8 mouse cellular contexts compared by ENCODE assay signal in the genomic region with DNA sequence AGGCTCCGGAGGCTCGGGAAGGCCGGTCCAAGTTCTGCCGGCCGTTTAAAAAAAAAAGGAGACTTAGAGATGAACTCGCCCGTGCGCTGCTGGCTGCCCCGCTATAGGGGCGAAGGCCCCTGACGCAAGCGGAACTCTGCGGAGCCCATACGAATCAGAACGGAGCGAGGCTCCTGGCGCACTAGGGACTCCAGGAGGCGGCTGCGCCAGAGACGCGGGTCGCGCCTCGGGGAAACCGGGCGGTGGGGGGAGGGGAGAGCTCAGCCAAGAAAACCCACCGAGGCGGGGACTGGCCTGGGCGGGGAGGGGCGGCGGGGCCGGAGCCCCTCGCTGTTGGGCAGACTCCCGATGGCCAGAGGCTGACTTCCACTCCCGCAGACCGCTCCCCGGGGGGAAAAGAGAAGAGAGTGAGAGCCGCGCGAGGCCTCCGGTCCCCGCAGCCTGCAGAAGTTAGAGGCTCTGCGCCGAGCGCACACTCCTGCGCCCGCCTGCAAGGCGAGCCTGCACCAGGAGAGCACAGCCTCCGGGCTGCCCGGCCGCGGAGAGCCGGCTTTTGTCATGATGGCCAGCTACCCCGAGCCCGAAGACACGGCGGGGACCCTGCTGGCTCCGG. TPM values are rescaled to one million over a fixed set of nuclear protein-coding genes. Genes with fewer than 3 reads are reported as not detected.
DNase-seq lines count a peak whose midpoint lies in the region; ATAC-seq and TF ChIP-seq lines count a peak whose summit lies in the region.
"Had no signal": no experiment of that assay in that cellular context is flagged by ENCODE, and none has a peak within 500 bp of the region (broad histone marks: within the 10 kb centered on the region; RNA-seq: fewer than 3 reads in every experiment).

Gene Foxl2 (plus strand): TSS at position 186 of the 613 bp plus-strand sequence.

- peak within 1 kb of the TSS; percentile 48 for H3K4me3 ChIP-seq in lung, embryonic 16.5 days (ENCODE audit: low read length)
- peak within 1 kb of the TSS; percentile 50 for H3K4me3 ChIP-seq in embryonic facial prominence, embryonic 12.5 days
- peak within 1 kb of the TSS; percentile 35 for H3K4me3 ChIP-seq in liver, embryonic 16.5 days (ENCODE audit: low read depth, low read length)
- peak within 1 kb of the TSS; percentile 37 for H3K4me3 ChIP-seq in stomach, postnatal 0 days (ENCODE audit: low read depth, low read length)
- H3K4me3 ChIP-seq: erythroblast, embryonic 14.5 days had no signal

- H3K4me2 ChIP-seq in lung, embryonic 16.5 days (ENCODE audit: low read depth, low read length): peak within 1 kb of the TSS; percentile 70
- peak within 1 kb of the TSS; percentile 85 for H3K4me2 ChIP-seq in embryonic facial prominence, embryonic 12.5 days (replicated peaks)
- peak within 1 kb of the TSS; percentile 43 for H3K4me2 ChIP-seq in liver, embryonic 16.5 days (ENCODE audit: low read depth, low read length)
- peak within 1 kb of the TSS; percentile 60 for H3K4me2 ChIP-seq in stomach, postnatal 0 days (replicated peaks; ENCODE audit: low read depth)

- WGBS in lung, embryonic 16.5 days: under 1% methylated on average over 49 of the region's 58 CpGs
- under 1% methylated on average over 58 of the region's 58 CpGs for WGBS in embryonic facial prominence, embryonic 12.5 days
- 2% methylated on average over 56 of the region's 58 CpGs for WGBS in liver, embryonic 16.5 days (ENCODE audit: insufficient replicate concordance)
- under 1% methylated on average over 50 of the region's 58 CpGs for WGBS in stomach, postnatal 0 days

- H3K9me3 ChIP-seq in lung, embryonic 16.5 days (ENCODE audit: control insufficient read depth, low read length): no peaks in the 10 kb centered on the region
- H3K9me3 ChIP-seq in embryonic facial prominence, embryonic 12.5 days: no peaks in the 10 kb centered on the region
- H3K9me3 ChIP-seq in liver, embryonic 16.5 days (replicated peaks; ENCODE audit: control insufficient read depth, low read length): no peaks in the 10 kb centered on the region
- H3K9me3 ChIP-seq in stomach, postnatal 0 days (ENCODE audit: control insufficient read depth, low read length): no peaks in the 10 kb centered on the region

- no peak for TF ChIP-seq CTCF in stomach, postnatal 0 days (IDR thresholded peaks at IDR 0.05; ENCODE audit: low read depth)

- H3K27ac ChIP-seq in lung, embryonic 16.5 days (ENCODE audit: low read length): no peak within 1 kb of the TSS
- H3K27ac ChIP-seq in embryonic facial prominence, embryonic 12.5 days: peak within 1 kb of the TSS; percentile 84
- H3K27ac ChIP-seq in liver, embryonic 16.5 days (ENCODE audit: low read length): no peak within 1 kb of the TSS
- H3K27ac ChIP-seq in stomach, postnatal 0 days (replicated peaks): no peak within 1 kb of the TSS

- H3K4me1 ChIP-seq in lung, embryonic 16.5 days (replicated peaks; ENCODE audit: control insufficient read depth, insufficient read depth, low read length): peaks cover 20% of the 10 kb centered on the region
- H3K4me1 ChIP-seq in embryonic facial prominence, embryonic 12.5 days: peaks cover 27% of the 10 kb centered on the region
- peaks cover 8% of the 10 kb centered on the region for H3K4me1 ChIP-seq in liver, embryonic 16.5 days (ENCODE audit: control insufficient read depth, low read depth, low read length)
- peaks cover 7% of the 10 kb centered on the region for H3K4me1 ChIP-seq in stomach, postnatal 0 days (replicated peaks; ENCODE audit: control insufficient read depth, insufficient read depth)

- no peaks in the 10 kb centered on the region for H3K36me3 ChIP-seq in lung, embryonic 16.5 days (ENCODE audit: control insufficient read depth, insufficient read depth, low read length)
- H3K36me3 ChIP-seq in embryonic facial prominence, embryonic 12.5 days: no peaks in the 10 kb centered on the region
- no peaks in the 10 kb centered on the region for H3K36me3 ChIP-seq in liver, embryonic 16.5 days (ENCODE audit: control insufficient read depth, insufficient read depth)
- no peaks in the 10 kb centered on the region for H3K36me3 ChIP-seq in stomach, postnatal 0 days (ENCODE audit: control insufficient read depth, insufficient read depth, low read length)

- H3K27me3 ChIP-seq in lung, embryonic 16.5 days (ENCODE audit: control insufficient read depth, insufficient read depth, low read depth, low read length): peaks cover 93% of the 10 kb centered on the region
- peaks cover 83% of the 10 kb centered on the region for H3K27me3 ChIP-seq in embryonic facial prominence, embryonic 12.5 days
- H3K27me3 ChIP-seq in liver, embryonic 16.5 days (ENCODE audit: control insufficient read depth, insufficient read depth, low read depth, low read length): peaks cover 100% of the 10 kb centered on the region
- peaks cover 39% of the 10 kb centered on the region for H3K27me3 ChIP-seq in stomach, postnatal 0 days (ENCODE audit: control insufficient read depth, insufficient read depth, low read length)

- no peak within 1 kb of the TSS; the same call in 1 of the 2 replicates for H3K9ac ChIP-seq in lung, embryonic 16.5 days (ENCODE audit: low read length)
- peak within 1 kb of the TSS; percentile 69 for H3K9ac ChIP-seq in embryonic facial prominence, embryonic 12.5 days
- no peak within 1 kb of the TSS for H3K9ac ChIP-seq in liver, embryonic 16.5 days (ENCODE audit: low read depth, low read length)
- H3K9ac ChIP-seq in stomach, postnatal 0 days (ENCODE audit: low read length): no peak within 1 kb of the TSS

- TF ChIP-seq EP300 in stomach, postnatal 0 days (optimal IDR thresholded peaks at IDR 0.05): no peak

- peak; percentile 59 for ATAC-seq in lung, embryonic 16.5 days (ENCODE audit: low read depth)
- peak; percentile 49; the same call in 1 of the 2 replicates for ATAC-seq in embryonic facial prominence, embryonic 12.5 days (ENCODE audit: insufficient number of reproducible peaks, insufficient read depth, low FRiP score, low TSS enrichment)
- no peak for ATAC-seq in liver, embryonic 16.5 days (ENCODE audit: low read depth)
- ATAC-seq in stomach, postnatal 0 days (ENCODE audit: low FRiP score, low TSS enrichment): peak; percentile 39; the same call in 1 of the 2 replicates
- ATAC-seq in erythroid progenitor cell, adult 5-6 weeks (replicated peaks; ENCODE audit: low FRiP score, poor library complexity, severe bottlenecking): no peak

- no peak for DNase-seq in lung, postnatal 10 days
- peak; percentile 40 for DNase-seq in heart, postnatal 4 days
- DNase-seq in stomach, postnatal 0 days (ENCODE audit: low spot score): no peak

RNA-seq across cellular contexts. Expression of gene Foxl2, which starts in this region (rescaled TPM):
- not detected in 2 replicates for polyA plus RNA-seq in lung, embryonic 16.5 days (2015; fragmentation: Nextera tagmentation; extraction: Ambion mirVana)
- polyA plus RNA-seq in embryonic facial prominence, embryonic 12.5 days (2016; fragmentation: Nextera tagmentation; extraction: Ambion mirVana): 11.0 and 14.3 TPM in 2 replicates
- not detected for total RNA-seq in heart, postnatal 4 days (2021)
- polyA plus RNA-seq in liver, embryonic 16.5 days (2015; fragmentation: Nextera tagmentation; extraction: Ambion mirVana): not detected in 2 replicates
- 0.02 TPM in 1 of 2 replicates, not detected in the other for polyA plus RNA-seq in stomach, postnatal 0 days (2015; fragmentation: Nextera tagmentation; extraction: Ambion mirVana)
- total RNA-seq in erythroid progenitor cell, adult 5-6 weeks (2015; ENCODE audit: low replicate concordance): not detected in 2 replicates
- not detected in 2 replicates for total RNA-seq in erythroid progenitor cell, adult 5-6 weeks (2017; ENCODE audit: low replicate concordance)
- polyA plus RNA-seq: erythroblast, embryonic 14.5 days had no signal

Comparison
In these comparisons a context has a peak if more than half of its experiments do, and no peak if none do; other contexts are left out.
1. RNA of gene Foxl2 (polyA plus RNA-seq): 11.0 to 14.3 TPM in embryonic facial prominence, embryonic 12.5 days; not detected in lung, embryonic 16.5 days, not detected in liver, embryonic 16.5 days and 0.02 TPM in stomach, postnatal 0 days; every median in the first group is over 10 times any median in the second.
2. Peak in ATAC-seq, H3K4me3 ChIP-seq and H3K4me2 ChIP-seq in lung, embryonic 16.5 days; RNA of the gene not detected or under 1 TPM.
3. Peak in DNase-seq in heart, postnatal 4 days; RNA of the gene not detected or under 1 TPM.
4. Peak in ATAC-seq, H3K4me3 ChIP-seq and H3K4me2 ChIP-seq in stomach, postnatal 0 days; RNA of the gene not detected or under 1 TPM.
5. Peak in every context shown above with its lines, with median percentiles within 50 percentile points of each other: H3K4me2 ChIP-seq and H3K4me3 ChIP-seq.